17 mouse cellular contexts compared by ENCODE assay signal in the genomic region with DNA sequence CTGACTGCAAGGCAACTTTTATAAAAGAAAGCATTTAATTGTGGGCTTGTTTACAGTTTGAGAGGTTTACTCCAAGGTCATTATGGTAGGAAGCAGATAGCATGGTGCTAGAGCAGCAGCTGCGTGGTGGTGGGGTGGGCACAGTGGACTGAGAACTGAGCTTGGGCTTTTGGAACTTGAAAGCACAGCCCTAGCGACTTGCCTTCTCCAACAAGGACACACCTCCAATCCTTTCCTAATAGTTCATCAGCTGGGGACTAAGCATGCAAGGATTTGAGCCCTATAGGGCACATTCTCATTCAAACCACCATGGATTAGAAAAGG. TPM values are rescaled to one million over a fixed set of nuclear protein-coding genes. Genes with fewer than 3 reads are reported as not detected.
DNase-seq lines count a peak whose midpoint lies in the region; ATAC-seq lines count a peak whose summit lies in the region.
"Had no signal": no experiment of that assay in that cellular context is flagged by ENCODE, and none has a peak within 500 bp of the region (broad histone marks: within the 10 kb centered on the region; RNA-seq: fewer than 3 reads in every experiment).

No protein-coding gene starts in this region.

- H3K4me1 ChIP-seq in heart, embryonic 14.5 days (ENCODE audit: control insufficient read depth in 2 of 2, insufficient read depth in 2 of 2, low read length in 2 of 2), result peaks cover 9 to 38% of the 10 kb centered on the region in 2 experiments
- H3K4me1 ChIP-seq in erythroblast, embryonic 14.5 days (ENCODE audit: control insufficient read depth), result peaks cover 62% of the 10 kb centered on the region
- H3K4me1 ChIP-seq in intestine, embryonic 16.5 days (ENCODE audit: control insufficient read depth, insufficient read depth, low read length), result peaks cover 10% of the 10 kb centered on the region
- H3K4me1 ChIP-seq: embryonic facial prominence, embryonic 12.5 days; midbrain, embryonic 15.5 days had no signal

- peak overlapping the region; percentile 50 for H3K4me2 ChIP-seq in heart, embryonic 14.5 days (ENCODE audit: low read length)
- no peak overlapping the region for H3K4me2 ChIP-seq in intestine, embryonic 16.5 days (ENCODE audit: low read depth, low read length)
- H3K4me2 ChIP-seq: embryonic facial prominence, embryonic 12.5 days; hindbrain, embryonic 13.5 days; limb, embryonic 15.5 days; midbrain, embryonic 15.5 days had no signal

- no peaks in the 10 kb centered on the region for H3K27me3 ChIP-seq in heart, embryonic 14.5 days (ENCODE audit: control insufficient read depth, insufficient read depth, low read length)
- H3K27me3 ChIP-seq in erythroblast, embryonic 14.5 days (ENCODE audit: control insufficient read depth), result no peaks in the 10 kb centered on the region
- no peaks in the 10 kb centered on the region for H3K27me3 ChIP-seq in intestine, embryonic 16.5 days (replicated peaks; ENCODE audit: control insufficient read depth, insufficient read depth, low read length)
- H3K27me3 ChIP-seq: embryonic facial prominence, embryonic 12.5 days; hindbrain, embryonic 13.5 days; limb, embryonic 15.5 days; midbrain, embryonic 15.5 days had no signal

- H3K27ac ChIP-seq in heart, embryonic 14.5 days (replicated peaks in 1 of 2; ENCODE audit: control insufficient read depth in 1 of 2, insufficient read depth in 1 of 2, low read depth in 2 of 2, low read length in 2 of 2), result peak overlapping the region; percentile 84 to 88
- no peak overlapping the region for H3K27ac ChIP-seq in intestine, embryonic 16.5 days (ENCODE audit: low read length)
- H3K27ac ChIP-seq: embryonic facial prominence, embryonic 12.5 days; hindbrain, embryonic 13.5 days; layer of hippocampus, adult 2 months; limb, embryonic 15.5 days; macrophage; midbrain, embryonic 15.5 days had no signal

- intact Hi-C loops in heart, postnatal 14 days (cut with DNase I), result no loop called here

- DNase-seq in heart, postnatal 14 days, result no peak
- DNase-seq in right cerebral cortex, adult 2 months (ENCODE audit: low spot score in 2 of 2), result no peak
- DNase-seq: adrenal gland, postnatal 36 days; cerebellum, postnatal 25 days; gastrocnemius, postnatal 14 days had no signal

- WGBS in heart, embryonic 14.5 days, result 34% methylated on average over 2 of the region's 2 CpGs
- WGBS in intestine, embryonic 16.5 days, result 79% methylated on average over 2 of the region's 2 CpGs

- no peak for ATAC-seq in heart, embryonic 14.5 days (ENCODE audit: insufficient number of reproducible peaks, insufficient read depth, low FRiP score, low read depth)
- ATAC-seq in intestine, embryonic 16.5 days, result 0 out of 2 replicates have a peak, but pooled peaks have one; percentile 19
- peak; percentile 41 for ATAC-seq in megakaryocyte-erythroid progenitor cell, adult 5-6 weeks (replicated peaks; ENCODE audit: low FRiP score, low TSS enrichment, poor library complexity, severe bottlenecking)
- no peak for ATAC-seq in activated CD4-positive, CD25-positive, alpha-beta regulatory T cell, adult 4 months
- ATAC-seq: forebrain, embryonic 14.5 days; midbrain, embryonic 15.5 days had no signal

- no peak overlapping the region for H3K4me3 ChIP-seq in heart, embryonic 14.5 days (ENCODE audit: control insufficient read depth in 1 of 2, insufficient read depth in 1 of 2, low read depth in 1 of 2, low read length in 2 of 2)
- peak overlapping the region; percentile 48 for H3K4me3 ChIP-seq in erythroblast, embryonic 14.5 days (replicated peaks)
- H3K4me3 ChIP-seq in intestine, embryonic 16.5 days (ENCODE audit: low read length), result no peak overlapping the region
- H3K4me3 ChIP-seq: embryonic facial prominence, embryonic 12.5 days; hindbrain, embryonic 13.5 days; layer of hippocampus, adult 2 months; limb, embryonic 15.5 days; midbrain, embryonic 15.5 days had no signal

- no peaks in the 10 kb centered on the region for H3K9me3 ChIP-seq in heart, embryonic 14.5 days (ENCODE audit: control insufficient read depth, low read length)
- H3K9me3 ChIP-seq in erythroblast, embryonic 14.5 days (ENCODE audit: control insufficient read depth, low read length), result no peaks in the 10 kb centered on the region
- H3K9me3 ChIP-seq in intestine, embryonic 16.5 days (ENCODE audit: control insufficient read depth, low read length), result no peaks in the 10 kb centered on the region
- H3K9me3 ChIP-seq: embryonic facial prominence, embryonic 12.5 days; hindbrain, embryonic 13.5 days; limb, embryonic 15.5 days; midbrain, embryonic 15.5 days had no signal

- no peaks in the 10 kb centered on the region for H3K36me3 ChIP-seq in heart, embryonic 14.5 days (ENCODE audit: control insufficient read depth, insufficient read depth, low read length)
- H3K36me3 ChIP-seq in erythroblast, embryonic 14.5 days (ENCODE audit: control insufficient read depth), result peaks cover 58% of the 10 kb centered on the region
- no peaks in the 10 kb centered on the region for H3K36me3 ChIP-seq in intestine, embryonic 16.5 days (ENCODE audit: control insufficient read depth, insufficient read depth, low read length)
- H3K36me3 ChIP-seq: embryonic facial prominence, embryonic 12.5 days; hindbrain, embryonic 13.5 days; limb, embryonic 15.5 days; midbrain, embryonic 15.5 days had no signal

- peak overlapping the region; percentile 54 for H3K9ac ChIP-seq in heart, embryonic 14.5 days (ENCODE audit: low read length)
- H3K9ac ChIP-seq in intestine, embryonic 16.5 days (ENCODE audit: low read depth, low read length), result no peak overlapping the region
- H3K9ac ChIP-seq: embryonic facial prominence, embryonic 12.5 days; hindbrain, embryonic 13.5 days; limb, embryonic 15.5 days; midbrain, embryonic 15.5 days had no signal

RNA-seq across cellular contexts. Expression of a gene that starts 14.3 kb away (rescaled TPM):
- 276 and 286 TPM in 2 replicates for polyA plus RNA-seq in heart, embryonic 14.5 days (2014; fragmentation: Nextera tagmentation; extraction: Ambion mirVana)
- 100 to 1,000 TPM; 476 to 479 TPM for total RNA-seq in heart, postnatal 14 days (2021)
- polyA plus RNA-seq in erythroblast, embryonic 14.5 days (2012), result 2.6 and 3.2 TPM in 2 replicates
- 161 and 168 TPM in 2 replicates for polyA plus RNA-seq in intestine, embryonic 16.5 days (2015; fragmentation: Nextera tagmentation; extraction: Ambion mirVana)
- total RNA-seq in megakaryocyte-erythroid progenitor cell, adult 5-6 weeks (2014; fragmentation: Nextera tagmentation), result 102 and 177 TPM in 2 replicates
- total RNA-seq in megakaryocyte-erythroid progenitor cell, adult 5-6 weeks (2017), result 203 and 224 TPM in 2 replicates
- polyA plus RNA-seq in activated CD4-positive, CD25-positive, alpha-beta regulatory T cell, adult 4 months (2017; shearing (Covaris generic)), result 100 to 1,000 TPM in 1 of 2 experiments, 10 to 100 TPM in 1; 85.8 to 154 TPM

Comparison
In these comparisons a context has a peak if more than half of its experiments do, and no peak if none do; other contexts are left out.
1. ATAC-seq: peak in intestine, embryonic 16.5 days (single experiment) and megakaryocyte-erythroid progenitor cell, adult 5-6 weeks (single experiment); none in heart, embryonic 14.5 days (single experiment) and activated CD4-positive, CD25-positive, alpha-beta regulatory T cell, adult 4 months (single experiment).
2. RNA of a gene that starts 14.3 kb away (polyA plus RNA-seq): 276 to 286 TPM in heart, embryonic 14.5 days, 161 to 168 TPM in intestine, embryonic 16.5 days and 85.8 to 154 TPM in activated CD4-positive, CD25-positive, alpha-beta regulatory T cell, adult 4 months; 2.6 to 3.2 TPM in erythroblast, embryonic 14.5 days; every median in the first group is over 10 times any median in the second.